29 mouse cellular contexts compared by ENCODE assay signal in genomic region chr13:52011001-52011400, GRCm38 (mm10).
"Had no signal": no experiment of that assay in that cellular context is flagged by ENCODE, and none has a peak within 500 bp of the region (broad histone marks: within the 10 kb centered on the region; RNA-seq: fewer than 3 reads in every experiment).

No protein-coding gene starts in this region.

- DNase-seq: cerebellum, adult 2 months; cerebellum, adult 8-10 months; cerebellum, adult 9-10 months; cerebellum, adult 9-11 months; cerebellum, postnatal 10 days; cerebellum, postnatal 14 days; cerebellum, postnatal 25 days; cerebellum, postnatal 36 days; embryo, embryonic 11 days; forebrain, postnatal 0 days; gastrocnemius, adult 2 months; gastrocnemius, postnatal 10 days; gastrocnemius, postnatal 14 days; gastrocnemius, postnatal 25 days; gastrocnemius, postnatal 36 days; heart, adult 11 months; heart, adult 18-20 months; heart, adult 2 months had no signal

- H3K27ac ChIP-seq: embryonic facial prominence, embryonic 10.5 days; embryonic facial prominence, embryonic 12.5 days; embryonic facial prominence, embryonic 13.5 days; embryonic facial prominence, embryonic 15.5 days; forebrain, embryonic 10.5 days; forebrain, embryonic 12.5 days; forebrain, embryonic 13.5 days; forebrain, embryonic 15.5 days; gastrocnemius, adult 2 months; heart, adult 2 months had no signal

- ATAC-seq: forebrain, embryonic 13.5 days; forebrain, embryonic 14.5 days; forebrain, embryonic 15.5 days; forebrain, embryonic 16.5 days; forebrain, postnatal 0 days had no signal

- H3K9me3 ChIP-seq: embryonic facial prominence, embryonic 10.5 days; embryonic facial prominence, embryonic 12.5 days; embryonic facial prominence, embryonic 13.5 days; embryonic facial prominence, embryonic 15.5 days; forebrain, embryonic 10.5 days; forebrain, embryonic 12.5 days; forebrain, embryonic 13.5 days; forebrain, embryonic 15.5 days had no signal

- H3K36me3 ChIP-seq: embryonic facial prominence, embryonic 10.5 days; embryonic facial prominence, embryonic 12.5 days; embryonic facial prominence, embryonic 13.5 days; embryonic facial prominence, embryonic 15.5 days; forebrain, embryonic 10.5 days; forebrain, embryonic 12.5 days; forebrain, embryonic 15.5 days had no signal

- H3K27me3 ChIP-seq: embryonic facial prominence, embryonic 12.5 days; embryonic facial prominence, embryonic 13.5 days; embryonic facial prominence, embryonic 15.5 days; forebrain, embryonic 13.5 days; forebrain, embryonic 15.5 days had no signal

- H3K9ac ChIP-seq: embryonic facial prominence, embryonic 12.5 days; embryonic facial prominence, embryonic 13.5 days; embryonic facial prominence, embryonic 15.5 days; forebrain, embryonic 12.5 days; forebrain, embryonic 13.5 days; forebrain, embryonic 15.5 days; forebrain, postnatal 0 days had no signal

- H3K4me2 ChIP-seq: embryonic facial prominence, embryonic 12.5 days; embryonic facial prominence, embryonic 13.5 days; embryonic facial prominence, embryonic 15.5 days; forebrain, embryonic 12.5 days; forebrain, embryonic 13.5 days; forebrain, embryonic 15.5 days had no signal

- H3K4me3 ChIP-seq: embryonic facial prominence, embryonic 10.5 days; embryonic facial prominence, embryonic 12.5 days; embryonic facial prominence, embryonic 13.5 days; embryonic facial prominence, embryonic 15.5 days; erythroblast, embryonic 14.5 days; forebrain, embryonic 10.5 days; forebrain, embryonic 12.5 days; forebrain, embryonic 13.5 days; forebrain, embryonic 15.5 days; gastrocnemius, adult 2 months; heart, adult 2 months had no signal
